In the genomic region with DNA sequence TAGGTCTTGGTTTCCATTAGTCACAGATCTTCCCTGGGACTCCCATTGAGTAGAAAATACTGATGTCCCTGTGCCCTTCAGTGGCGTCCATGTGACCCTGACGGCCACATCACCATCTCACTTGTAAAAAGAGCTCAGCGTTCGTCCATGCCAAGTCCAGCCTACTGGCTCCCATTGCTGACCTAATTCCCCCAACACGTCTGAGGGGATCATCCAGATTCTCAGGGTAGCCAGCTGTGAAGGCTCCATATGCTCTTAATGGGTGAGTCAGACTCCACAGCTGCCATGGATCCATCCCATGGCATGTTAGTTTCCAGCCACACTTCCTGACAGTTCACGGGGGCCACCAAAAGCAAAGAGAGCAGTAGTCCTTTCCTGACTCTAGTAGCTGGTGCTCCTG, we compare ENCODE assay signal across 17 mouse cellular contexts. TPM values are rescaled to one million over a fixed set of nuclear protein-coding genes. Genes with fewer than 3 reads are reported as not detected.
A peak's percentile ranks its signal among the peaks of the same experiment; 100 is the strongest.
DNase-seq lines count a peak whose midpoint lies in the region.
"Had no signal": no experiment of that assay in that cellular context is flagged by ENCODE, and none has a peak within 500 bp of the region (broad histone marks: within the 10 kb centered on the region; RNA-seq: fewer than 3 reads in every experiment).

No protein-coding gene starts in this region.

- 88% methylated on average over 6 of the region's 6 CpGs for WGBS in forebrain, embryonic 10.5 days

- H3K4me1 ChIP-seq in forebrain, embryonic 10.5 days: no peaks in the 10 kb centered on the region
- H3K4me1 ChIP-seq: forebrain, embryonic 13.5 days; midbrain, embryonic 15.5 days; stomach, embryonic 15.5 days had no signal

- H3K27ac ChIP-seq in forebrain, embryonic 10.5 days: no peak overlapping the region
- H3K27ac ChIP-seq: embryonic facial prominence, embryonic 15.5 days; forebrain, embryonic 13.5 days; layer of hippocampus, adult 2 months; liver, embryonic 14.5 days; midbrain, embryonic 15.5 days; stomach, embryonic 15.5 days had no signal

- H3K27me3 ChIP-seq in forebrain, embryonic 10.5 days (ENCODE audit: poor library complexity, severe bottlenecking): no peaks in the 10 kb centered on the region
- H3K27me3 ChIP-seq: embryonic facial prominence, embryonic 15.5 days; forebrain, embryonic 13.5 days; midbrain, embryonic 15.5 days; stomach, embryonic 15.5 days had no signal

- peak; percentile 44 for DNase-seq in gastrocnemius, adult 18-20 months (ENCODE audit: low spot score)
- no peak for DNase-seq in gastrocnemius, postnatal 36 days
- DNase-seq in retina, adult 2 months (ENCODE audit: low read depth, low spot score): peak; percentile 3
- DNase-seq in retina, embryonic 14.5 days (ENCODE audit: low spot score): no peak
- peak; percentile 50 for DNase-seq in heart, postnatal 4 days
- DNase-seq in cerebellum, postnatal 25 days: no peak
- DNase-seq in right cerebral cortex, postnatal 36 days (ENCODE audit: low spot score in 2 of 2): no peak
- no peak for DNase-seq in forebrain, embryonic 10.5 days (ENCODE audit: extremely low spot score, low spot score)
- DNase-seq: adrenal gland, postnatal 14 days; cerebellum, adult 8-10 months had no signal

- no peak overlapping the region for H3K4me3 ChIP-seq in forebrain, embryonic 10.5 days
- H3K4me3 ChIP-seq: embryonic facial prominence, embryonic 15.5 days; forebrain, embryonic 13.5 days; layer of hippocampus, adult 2 months; midbrain, embryonic 15.5 days; stomach, embryonic 15.5 days had no signal

- no peaks in the 10 kb centered on the region for H3K9me3 ChIP-seq in forebrain, embryonic 10.5 days
- H3K9me3 ChIP-seq: embryonic facial prominence, embryonic 15.5 days; forebrain, embryonic 13.5 days; midbrain, embryonic 15.5 days; stomach, embryonic 15.5 days had no signal

- intact Hi-C loops in gastrocnemius, postnatal 36 days (cut with DNase I): no loop called here

- H3K36me3 ChIP-seq in forebrain, embryonic 10.5 days (replicated peaks): no peaks in the 10 kb centered on the region
- H3K36me3 ChIP-seq: embryonic facial prominence, embryonic 15.5 days; midbrain, embryonic 15.5 days; stomach, embryonic 15.5 days had no signal

RNA-seq across cellular contexts. Expression of a gene that starts 33.0 kb away (rescaled TPM):
- 10 to 100 TPM; 29.8 to 33.9 TPM for total RNA-seq in gastrocnemius, adult 18-20 months (2021)
- total RNA-seq in gastrocnemius, postnatal 36 days (2021): 10 to 100 TPM; 35.8 to 37.8 TPM
- total RNA-seq in heart, postnatal 4 days (2021): 100 to 1,000 TPM in 1 of 2 experiments, 10 to 100 TPM in 1; 96.0 to 105 TPM
- 0.64 and 0.82 TPM in 2 replicates for polyA plus RNA-seq in forebrain, embryonic 10.5 days (2016; fragmentation: Nextera tagmentation; extraction: Ambion mirVana)
- total RNA-seq: hematopoietic stem cell, adult 5-6 weeks had no signal

Comparison
In these comparisons a context has a peak if more than half of its experiments do, and no peak if none do; other contexts are left out.
1. DNase-seq: peak in gastrocnemius, adult 18-20 months (single experiment), retina, adult 2 months (single experiment) and heart, postnatal 4 days (single experiment); none in gastrocnemius, postnatal 36 days (0 of 2), retina, embryonic 14.5 days (single experiment), cerebellum, postnatal 25 days (0 of 2), right cerebral cortex, postnatal 36 days (0 of 2) and forebrain, embryonic 10.5 days (single experiment).